Mouse (Mus musculus): ENCODE measurements around the gene Dnajc30. TPM values are rescaled to one million over a fixed set of nuclear protein-coding genes. Genes with fewer than 3 reads are reported as not detected.

The Dnajc30 gene
- polyA plus RNA-seq, 1 experiment from 2014 or later: 25.0 TPM

- 65% methylated on average over 6 of the region's 6 CpGs for WGBS
- no peak for ATAC-seq (ENCODE audit: insufficient number of reproducible peaks, low FRiP score)
- H3K27me3 ChIP-seq (replicated peaks): peaks cover 61% of the 10 kb centered on the region
These were observed 46.0 kb downstream of the Dnajc30 start for GRCm38 (mm10) chr5:135109976-135110375.

GRCm38 (mm10) chr5:135113782-135114181 is 49.8 kb downstream of the Dnajc30 start:
- Histone ChIP-seq H3K4me2 (no peak overlapping the region), H3K4me1 (replicated peaks) (peaks cover 8% of the 10 kb centered on the region), H3K9ac (no peak overlapping the region), H3K4me3 (no peak overlapping the region), H3K27me3 (replicated peaks) (peaks cover 24% of the 10 kb centered on the region), H3K9me3 (replicated peaks) (no peaks in the 10 kb centered on the region), H3K36me3 (no peaks in the 10 kb centered on the region), H3K27ac (ENCODE audit: poor library complexity, severe bottlenecking) (no peak overlapping the region)
- no peak for ATAC-seq (ENCODE audit: insufficient number of reproducible peaks, low FRiP score)
- whole genome bisulfite sequencing: 86% methylated on average over 12 of the region's 12 CpGs

More at GRCm38 (mm10) chr5:135109976-135110375, 46.0 kb downstream of the Dnajc30 start:
- H3K9ac ChIP-seq: no peak overlapping the region
- H3K4me2 ChIP-seq: no peak overlapping the region
- no peak overlapping the region for H3K27ac ChIP-seq (ENCODE audit: poor library complexity, severe bottlenecking)
- H3K36me3 ChIP-seq: no peaks in the 10 kb centered on the region
- H3K9me3 ChIP-seq (replicated peaks): no peaks in the 10 kb centered on the region
- H3K4me3 ChIP-seq: no peak overlapping the region
- peaks cover 17% of the 10 kb centered on the region for H3K4me1 ChIP-seq (replicated peaks)

- Histone ChIP-seq H3K27me3 (replicated peaks) (peaks cover 15% of the 10 kb centered on the region), H3K9ac (no peak overlapping the region), H3K4me2 (no peak overlapping the region), H3K27ac (ENCODE audit: poor library complexity, severe bottlenecking) (no peak overlapping the region), H3K4me3 (no peak overlapping the region), H3K36me3 (no peaks in the 10 kb centered on the region), H3K4me1 (replicated peaks) (peaks cover 10% of the 10 kb centered on the region), H3K9me3 (replicated peaks) (no peaks in the 10 kb centered on the region)
- WGBS: 82% methylated on average over 8 of the region's 8 CpGs
- ATAC-seq (ENCODE audit: insufficient number of reproducible peaks, low FRiP score): no peak
These were observed 51.2 kb downstream of the Dnajc30 start for GRCm38 (mm10) chr5:135115241-135115640.

Other genes with a start within 250 kb of the Dnajc30 start
- not detected in 2 replicates for gene Tmem270, start 157.5 kb upstream of the Dnajc30 start, polyA plus RNA-seq (2016; fragmentation: Nextera tagmentation; extraction: Ambion mirVana)
- gene Cldn13, start 148.7 kb upstream of the Dnajc30 start, polyA plus RNA-seq (2016; fragmentation: Nextera tagmentation; extraction: Ambion mirVana): 5.4 and 10.0 TPM in 2 replicates
- 8.6 and 11.1 TPM in 2 replicates for gene Mettl27, start 131.8 kb upstream of the Dnajc30 start, polyA plus RNA-seq (2016; fragmentation: Nextera tagmentation; extraction: Ambion mirVana)
- 1.0 and 1.1 TPM in 2 replicates for gene Cldn4, start 117.3 kb upstream of the Dnajc30 start, polyA plus RNA-seq (2016; fragmentation: Nextera tagmentation; extraction: Ambion mirVana)
- gene Cldn3, start 78.0 kb upstream of the Dnajc30 start, polyA plus RNA-seq (2016; fragmentation: Nextera tagmentation; extraction: Ambion mirVana): 2.5 and 3.2 TPM in 2 replicates
- gene Abhd11, start 55.0 kb upstream of the Dnajc30 start, polyA plus RNA-seq (2016; fragmentation: Nextera tagmentation; extraction: Ambion mirVana): 58.1 and 58.3 TPM in 2 replicates
- 12.1 and 13.3 TPM in 2 replicates for gene Stx1a, start 40.7 kb upstream of the Dnajc30 start, polyA plus RNA-seq (2016; fragmentation: Nextera tagmentation; extraction: Ambion mirVana)
- 63.6 and 68.5 TPM in 2 replicates for gene Bud23, start 757 bp downstream of the Dnajc30 start, polyA plus RNA-seq (2016; fragmentation: Nextera tagmentation; extraction: Ambion mirVana)
- gene Vps37d, start 14.1 kb downstream of the Dnajc30 start, polyA plus RNA-seq (2016; fragmentation: Nextera tagmentation; extraction: Ambion mirVana): 4.4 and 4.7 TPM in 2 replicates
- gene Mlxipl, start 25.7 kb downstream of the Dnajc30 start, polyA plus RNA-seq (2016; fragmentation: Nextera tagmentation; extraction: Ambion mirVana): 0.59 and 1.0 TPM in 2 replicates
- gene Tbl2, start 85.5 kb downstream of the Dnajc30 start, polyA plus RNA-seq (2016; fragmentation: Nextera tagmentation; extraction: Ambion mirVana): 26.8 and 27.2 TPM in 2 replicates
- gene Bcl7b, start 104.1 kb downstream of the Dnajc30 start, polyA plus RNA-seq (2016; fragmentation: Nextera tagmentation; extraction: Ambion mirVana): 34.2 and 38.2 TPM in 2 replicates
- gene Baz1b, start 123.1 kb downstream of the Dnajc30 start, polyA plus RNA-seq (2016; fragmentation: Nextera tagmentation; extraction: Ambion mirVana): 37.2 and 38.4 TPM in 2 replicates
- 6.5 and 7.7 TPM in 2 replicates for gene Fzd9, start 187.0 kb downstream of the Dnajc30 start, polyA plus RNA-seq (2016; fragmentation: Nextera tagmentation; extraction: Ambion mirVana)

Measured in heart, embryonic 12.5 days (tissue).